Mouse (Mus musculus) forebrain, embryonic 11.5 days (tissue): ENCODE results near the gene Clstn1. TPM values are rescaled to one million over a fixed set of nuclear protein-coding genes. Genes with fewer than 3 reads are reported as not detected.
"Not testable (repeated sequence)": the region's sequence is repeated elsewhere in the genome, so short reads cannot be mapped to it uniquely, and the experiment has no call there.

Experiments
- ATAC-seq: fragments of 200-750 bp; cut with Nextera tagmentation; replicated peaks from 2 replicates; pipeline ENCODE4 v1.8.0; 2017; ENCODE audit warnings: moderate TSS enrichment; ENCODE audit not compliant: low FRiP score
- DNase-seq: peaks from one replicate; pipeline ENCODE4 v3.0.0-alpha.2; 2017; ENCODE audit warnings: low spot score
- H3K27ac ChIP-seq: fragments of 300-500 bp; sonication (generic); 2 replicates; pipeline ENCODE4 v1.5.1; 2014; ENCODE audit warnings: low read depth, low read length
- H3K27me3 ChIP-seq: fragments of 300-500 bp; sonication (generic); 2 replicates; pipeline ENCODE4 v1.6.1; 2014; ENCODE audit warnings: mild to moderate bottlenecking, low read length, mixed read lengths; ENCODE audit not compliant: control insufficient read depth, insufficient read depth
- H3K36me3 ChIP-seq: fragments of 300-500 bp; sonication (generic); 2 replicates; pipeline ENCODE4 v1.6.1; 2014; ENCODE audit warnings: mild to moderate bottlenecking, low read length, moderate library complexity, mixed read lengths; ENCODE audit not compliant: control insufficient read depth, insufficient read depth
- H3K4me1 ChIP-seq: fragments of 300-500 bp; sonication (generic); replicated peaks from 2 replicates; pipeline ENCODE4 v1.6.1; 2014; ENCODE audit warnings: low read length, mixed read lengths; ENCODE audit not compliant: control insufficient read depth, insufficient read depth
- H3K4me2 ChIP-seq: fragments of 300-500 bp; sonication (generic); 2 replicates; pipeline ENCODE4 v1.6.1; 2014; ENCODE audit warnings: low read depth, mild to moderate bottlenecking, low read length, moderate library complexity, mixed read lengths; ENCODE audit not compliant: severe bottlenecking
- H3K4me3 ChIP-seq: fragments of 300-500 bp; sonication (generic); 2 replicates; pipeline ENCODE4 v1.5.1; 2014; ENCODE audit warnings: low read depth, low read length
- H3K9ac ChIP-seq: fragments of 300-500 bp; sonication (generic); 2 replicates; pipeline ENCODE4 v1.6.1; 2014; ENCODE audit warnings: low read length
- H3K9me3 ChIP-seq: fragments of 300-500 bp; sonication (generic); 2 replicates; pipeline ENCODE4 v1.6.1; 2016; ENCODE audit warnings: low read length, mixed read lengths; ENCODE audit not compliant: control insufficient read depth
- WGBS: fragments of 180-500 bp; shearing (Covaris S2); extraction: QIAGEN DNeasy Blood & Tissue Kit; methylation state at CpG from one replicate; pipeline ENCODE4 v1.1.7; 2014; 5-methylcytosine and 5-hydroxymethylcytosine counted together
- polyA plus RNA-seq: library from polyadenylated mRNA; unstranded; fragments of >200 nt; fragmentation: Nextera tagmentation; extraction: Ambion mirVana; gene quantifications from 2 replicates; pipeline ENCODE4 v1.2.1, GENCODE M21; 2014

Gene Clstn1
- polyA plus RNA-seq, 1 experiment from 2014 or later, result 48.1 TPM

GRCm38 (mm10) chr4:149607591-149608308, 21.5 kb downstream of the Clstn1 start:
- DNase-seq, result peak; percentile 49
- Histone ChIP-seq H3K9me3 (no peaks in the 10 kb centered on the region), H3K9ac (no peak overlapping the region), H3K4me2 (no peak overlapping the region), H3K4me1 (0 out of 2 replicates have a peak, but pooled peaks cover 1% of the 10 kb centered on the region), H3K27ac (no peak overlapping the region), H3K27me3 (no peaks in the 10 kb centered on the region), H3K4me3 (no peak overlapping the region), H3K36me3 (no peaks in the 10 kb centered on the region)
- ATAC-seq, result no peak
- 69% methylated on average over 20 of the region's 20 CpGs for WGBS

GRCm38 (mm10) chr4:149608309-149608638, 22.0 kb downstream of the Clstn1 start:
- peak; percentile 39 for DNase-seq
- Histone ChIP-seq H3K27ac (no peak overlapping the region), H3K4me1 (0 out of 2 replicates have a peak, but pooled peaks cover 1% of the 10 kb centered on the region), H3K27me3 (no peaks in the 10 kb centered on the region), H3K36me3 (no peaks in the 10 kb centered on the region), H3K9me3 (no peaks in the 10 kb centered on the region), H3K4me2 (no peak overlapping the region), H3K4me3 (no peak overlapping the region), H3K9ac (no peak overlapping the region)
- WGBS, result 90% methylated on average over 5 of the region's 6 CpGs
- ATAC-seq, result no peak

GRCm38 (mm10) chr4:149609256-149610025, 23.2 kb downstream of the Clstn1 start:
- no peak overlapping the region for H3K9ac ChIP-seq
- ATAC-seq, result no peak

GRCm38 (mm10) chr4:149611376-149612044, 25.2 kb downstream of the Clstn1 start:
- ATAC-seq, result no peak
- H3K9ac ChIP-seq, result no peak overlapping the region

More at GRCm38 (mm10) chr4:149609256-149610025, 23.2 kb downstream of the Clstn1 start:
- DNase-seq, result no peak
- H3K27me3 ChIP-seq, result no peaks in the 10 kb centered on the region
- H3K9me3 ChIP-seq, result no peaks in the 10 kb centered on the region
- 0 out of 2 replicates have a peak, but pooled peaks cover 1% of the 10 kb centered on the region for H3K4me1 ChIP-seq
- H3K4me3 ChIP-seq, result no peak overlapping the region
- no peaks in the 10 kb centered on the region; the same call in 1 of the 2 replicates for H3K36me3 ChIP-seq
- no peak overlapping the region for H3K4me2 ChIP-seq
- no peak overlapping the region for H3K27ac ChIP-seq
- 71% methylated on average over 8 of the region's 8 CpGs for WGBS

GRCm38 (mm10) chr4:149613497-149613896, 27.2 kb downstream of the Clstn1 start:
- DNase-seq, H3K9ac ChIP-seq, H3K27ac ChIP-seq, H3K4me3 ChIP-seq, H3K27me3 ChIP-seq, H3K4me2 ChIP-seq, H3K9me3 ChIP-seq, ATAC-seq, H3K36me3 ChIP-seq, H3K4me1 ChIP-seq: not testable (repeated sequence)
- WGBS, result 78% methylated on average over 6 of the region's 6 CpGs

More at GRCm38 (mm10) chr4:149611376-149612044, 25.2 kb downstream of the Clstn1 start:
- Histone ChIP-seq H3K4me3 (no peak overlapping the region), H3K9me3 (peaks cover 3% of the 10 kb centered on the region), H3K36me3 (peaks cover 5% of the 10 kb centered on the region), H3K4me1 (0 out of 2 replicates have a peak, but pooled peaks cover 1% of the 10 kb centered on the region), H3K27me3 (no peaks in the 10 kb centered on the region), H3K27ac (no peak overlapping the region), H3K4me2 (no peak overlapping the region)
- DNase-seq, result peak; percentile 77
- 54% methylated on average over 10 of the region's 10 CpGs for whole genome bisulfite sequencing

- Histone ChIP-seq H3K9ac (no peak overlapping the region), H3K4me1 (no peaks in the 10 kb centered on the region), H3K27me3 (no peaks in the 10 kb centered on the region), H3K27ac (no peak overlapping the region), H3K4me3 (no peak overlapping the region), H3K4me2 (no peak overlapping the region), H3K36me3 (peaks cover 5% of the 10 kb centered on the region), H3K9me3 (peaks cover 3% of the 10 kb centered on the region)
- 95% methylated on average over 3 of the region's 3 CpGs for WGBS
- DNase-seq (no peak), ATAC-seq (no peak)
Observed at GRCm38 (mm10) chr4:149614869-149615268, 28.6 kb downstream of the Clstn1 start.

GRCm38 (mm10) chr4:149616999-149617398, 30.7 kb downstream of the Clstn1 start:
- DNase-seq, H3K4me1 ChIP-seq, H3K9ac ChIP-seq, H3K4me2 ChIP-seq, H3K36me3 ChIP-seq, H3K4me3 ChIP-seq, H3K9me3 ChIP-seq, H3K27me3 ChIP-seq, ATAC-seq, H3K27ac ChIP-seq: not testable (repeated sequence)
- 86% methylated on average over 3 of the region's 3 CpGs for WGBS

GRCm38 (mm10) chr4:149619988-149620387, 33.7 kb downstream of the Clstn1 start:
- Histone ChIP-seq H3K4me1 (peaks cover 6% of the 10 kb centered on the region; the same call in 1 of the 2 replicates), H3K9ac (no peak overlapping the region), H3K27ac (0 out of 2 replicates have a peak overlapping the region, but pooled peaks have one; percentile 25), H3K4me3 (no peak overlapping the region), H3K9me3 (peaks cover under 1% of the 10 kb centered on the region; the same call in 1 of the 2 replicates), H3K36me3 (peaks cover 1% of the 10 kb centered on the region), H3K4me2 (no peak overlapping the region), H3K27me3 (no peaks in the 10 kb centered on the region)
- ATAC-seq (no peak), DNase-seq (no peak)
- 12% methylated on average over 8 of the region's 8 CpGs for WGBS
